ENCODE assay signal across 25 mouse cellular contexts in genomic region chr2:68960620-68961019, GRCm38 (mm10).
"Had no signal": no experiment of that assay in that cellular context is flagged by ENCODE, and none has a peak within 500 bp of the region (broad histone marks: within the 10 kb centered on the region; RNA-seq: fewer than 3 reads in every experiment).

No protein-coding gene starts in this region.

- DNase-seq: gastrocnemius, postnatal 14 days; gastrocnemius, postnatal 36 days; heart, adult 2 months; heart, postnatal 4 days; kidney, adult 11 months; kidney, adult 2 months; kidney, adult 9 months; kidney, postnatal 14 days; kidney, postnatal 36 days; layer of hippocampus, adult 9-11 months; layer of hippocampus, postnatal 36 days; liver had no signal

- H3K4me1 ChIP-seq: hindbrain, embryonic 10.5 days had no signal

- H3K4me3 ChIP-seq: heart, adult 2 months; heart, embryonic 13.5 days; heart, embryonic 15.5 days; hindbrain, embryonic 10.5 days; hindbrain, embryonic 12.5 days; kidney, embryonic 15.5 days; left cerebral cortex, adult 2 months; limb, embryonic 10.5 days; limb, embryonic 12.5 days had no signal

- H3K27me3 ChIP-seq: heart, embryonic 13.5 days; heart, embryonic 15.5 days; hindbrain, embryonic 12.5 days; kidney, embryonic 15.5 days had no signal

- H3K36me3 ChIP-seq: heart, embryonic 13.5 days; heart, embryonic 15.5 days; hindbrain, embryonic 10.5 days; hindbrain, embryonic 12.5 days; kidney, embryonic 15.5 days; limb, embryonic 10.5 days; limb, embryonic 12.5 days had no signal

- H3K27ac ChIP-seq: heart, adult 2 months; heart, embryonic 13.5 days; heart, embryonic 15.5 days; hindbrain, embryonic 10.5 days; hindbrain, embryonic 12.5 days; hindbrain, embryonic 14.5 days; kidney, embryonic 15.5 days; kidney, postnatal 0 days; left cerebral cortex, adult 2 months; limb, embryonic 10.5 days; limb, embryonic 12.5 days had no signal

- ATAC-seq: forebrain, embryonic 16.5 days; hindbrain, embryonic 16.5 days; intestine, embryonic 16.5 days had no signal
